ENCODE assay signal across 13 mouse cellular contexts in genomic region chr1:50806821-50807220, GRCm38 (mm10).
"Had no signal": no experiment of that assay in that cellular context is flagged by ENCODE, and none has a peak within 500 bp of the region (broad histone marks: within the 10 kb centered on the region; RNA-seq: fewer than 3 reads in every experiment).

No protein-coding gene starts in this region.

- H3K27ac ChIP-seq: limb, embryonic 15.5 days; liver, embryonic 12.5 days; midbrain, embryonic 10.5 days; neural tube, embryonic 12.5 days; stomach, postnatal 0 days had no signal

- H3K9me3 ChIP-seq: limb, embryonic 15.5 days; liver, embryonic 12.5 days; midbrain, embryonic 10.5 days; neural tube, embryonic 12.5 days had no signal

- H3K27me3 ChIP-seq: limb, embryonic 15.5 days; liver, embryonic 12.5 days; neural tube, embryonic 12.5 days had no signal

- H3K36me3 ChIP-seq: limb, embryonic 15.5 days; liver, embryonic 12.5 days; midbrain, embryonic 10.5 days; neural tube, embryonic 12.5 days had no signal

- ATAC-seq: liver, embryonic 12.5 days had no signal

- H3K4me2 ChIP-seq: limb, embryonic 15.5 days; liver, embryonic 12.5 days; lung, embryonic 14.5 days; neural tube, embryonic 12.5 days had no signal

- H3K4me3 ChIP-seq: limb, embryonic 15.5 days; liver, embryonic 12.5 days; midbrain, embryonic 10.5 days; myocyte; neural tube, embryonic 12.5 days had no signal

- DNase-seq: kidney, adult 8-10 months; kidney, postnatal 25 days; lung, embryonic 14.5 days; lung, postnatal 10 days; lung, postnatal 4 days; midbrain, embryonic 14.5 days; thymus, postnatal 14 days had no signal

- H3K4me1 ChIP-seq: limb, embryonic 15.5 days; liver, embryonic 12.5 days; midbrain, embryonic 10.5 days; neural tube, embryonic 12.5 days had no signal

- H3K9ac ChIP-seq: limb, embryonic 15.5 days; liver, embryonic 12.5 days; lung, embryonic 14.5 days; neural tube, embryonic 12.5 days had no signal
